Mouse (Mus musculus) frontal cortex, postnatal 14 days (tissue): ENCODE measurements around the gene Acoxl.

Experiments used
- DNase-seq, 2 experiments: peaks; one replicate each; pipeline ENCODE4 v3.0.0; 2022; ENCODE audit warnings: low spot score in 2 of 2

The Acoxl gene

DNA sequence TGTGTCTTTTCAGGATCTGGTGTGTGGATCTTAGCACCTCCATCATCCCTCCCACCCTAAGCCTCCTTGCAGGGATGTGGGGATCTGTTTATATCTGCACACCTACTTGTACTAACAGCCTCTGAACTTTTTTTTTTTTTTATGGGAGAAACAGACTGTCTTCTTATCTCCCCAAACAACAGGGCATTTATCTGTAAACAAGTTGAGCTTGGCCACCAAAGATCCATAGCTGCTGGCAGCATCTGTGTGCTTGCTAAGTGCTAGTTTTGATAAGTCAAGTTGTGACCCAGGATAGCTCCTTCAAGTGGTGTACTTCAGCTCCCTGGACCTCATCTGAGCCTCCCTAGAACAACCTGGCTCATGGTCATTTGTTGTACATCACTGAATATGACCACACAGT is 305.3 kb downstream of the Acoxl start:
- DNase-seq = no peak

DNA sequence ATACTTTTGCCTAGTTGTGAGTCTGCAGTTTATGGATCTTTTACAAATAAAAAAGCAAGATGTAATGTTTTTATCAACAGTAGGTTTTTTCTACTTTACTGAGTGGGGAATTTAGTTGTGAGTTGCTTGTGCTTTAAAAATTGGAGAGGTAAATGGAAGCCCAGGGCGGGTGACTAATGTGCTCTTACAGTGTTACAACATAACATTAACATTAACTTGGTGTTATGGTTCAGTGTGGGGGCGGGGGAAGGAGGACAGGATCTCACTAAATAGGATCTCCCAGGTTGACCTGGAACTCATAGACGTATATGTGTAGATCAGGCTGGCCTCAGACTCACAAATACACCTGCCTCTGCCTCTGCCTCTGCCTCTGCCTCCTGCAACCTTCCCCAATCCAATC is 306.8 kb downstream of the Acoxl start:
- DNase-seq = no peak

- DNase-seq = no peak
These were observed 310.9 kb downstream of the Acoxl start for GRCm38 (mm10) chr2:128149596-128149995.

DNA sequence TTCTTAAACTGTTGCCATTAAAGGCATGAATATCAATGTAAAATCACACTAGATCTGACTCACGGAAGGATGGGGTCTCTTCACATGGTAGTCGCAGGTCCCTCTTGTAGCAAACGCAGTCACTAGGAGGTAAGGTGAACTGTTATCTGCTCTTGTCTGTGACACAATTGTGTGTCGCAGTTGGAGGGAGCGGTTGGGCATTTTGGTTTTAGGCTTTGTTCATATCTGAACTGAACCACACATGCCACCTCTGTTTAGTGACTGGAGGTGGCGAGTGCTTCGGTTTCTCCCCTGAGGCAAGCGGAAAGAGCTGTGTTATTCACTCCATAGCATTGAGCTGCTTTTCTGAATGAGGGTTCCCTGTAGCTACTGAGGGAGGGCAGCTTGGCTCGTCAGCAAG is 313.5 kb downstream of the Acoxl start:
- no peak for DNase-seq

DNA sequence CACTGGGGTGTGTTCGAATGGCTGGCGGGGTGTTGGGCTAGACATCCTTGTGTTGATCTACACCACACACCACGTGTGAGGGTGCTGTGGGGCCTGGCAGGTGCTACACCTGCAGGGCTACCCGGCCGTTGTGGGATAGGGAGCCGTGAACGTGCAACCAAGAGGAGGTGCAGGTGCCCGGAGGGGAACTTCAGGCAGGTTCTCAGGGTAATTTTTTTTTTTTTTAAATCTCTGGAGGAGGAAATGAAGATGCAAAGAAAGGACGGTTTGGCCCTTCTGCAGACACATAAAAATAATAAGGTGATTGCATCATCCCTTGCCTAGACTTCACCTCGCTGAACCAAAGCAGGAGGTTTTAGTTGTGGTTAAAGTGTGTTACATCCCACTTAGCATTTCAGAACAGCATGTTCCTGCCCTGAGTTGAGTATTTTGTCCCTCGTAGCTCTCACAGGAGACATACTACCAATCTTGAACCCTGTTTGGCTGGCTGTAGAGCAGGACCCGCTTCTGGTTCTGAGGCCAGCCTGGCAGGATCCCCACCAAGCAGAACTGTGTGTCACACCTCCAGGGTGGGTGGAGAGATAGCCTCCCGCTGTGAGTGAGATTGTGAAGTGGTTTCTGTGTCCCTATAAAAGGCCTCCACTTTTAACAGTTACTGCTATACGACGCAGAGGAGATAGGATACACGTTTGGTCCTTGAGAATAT is 314.3 kb downstream of the Acoxl start:
- no peak for DNase-seq

- DNase-seq = no peak
These were observed 314.9 kb downstream of the Acoxl start for GRCm38 (mm10) chr2:128153551-128153910.

- DNase-seq = no peak
These were observed 316.9 kb downstream of the Acoxl start for GRCm38 (mm10) chr2:128155412-128156066.

DNA sequence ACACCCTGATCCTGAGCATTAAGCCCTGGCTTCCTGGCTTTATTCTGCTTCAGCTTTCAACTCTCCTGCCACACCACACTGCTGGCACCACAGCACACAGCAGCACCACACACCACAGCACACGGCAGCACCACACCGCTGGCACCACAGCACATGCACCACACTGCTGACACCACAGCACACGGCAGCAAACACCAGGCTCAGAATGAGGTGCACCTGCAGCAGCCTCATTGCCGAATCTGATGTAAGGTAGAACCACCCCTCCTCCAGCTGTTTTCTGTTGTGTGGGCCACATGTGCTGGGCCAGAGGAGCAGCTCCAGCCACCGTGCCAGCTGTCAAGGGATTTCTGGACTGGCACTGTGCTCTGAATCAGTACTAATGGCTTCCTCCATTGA is 317.4 kb downstream of the Acoxl start:
- DNase-seq = no peak

GRCm38 (mm10) chr2:128156557-128157412 is 318.1 kb downstream of the Acoxl start:
- no peak for DNase-seq

- DNase-seq = no peak
These were observed 320.2 kb downstream of the Acoxl start for GRCm38 (mm10) chr2:128158734-128159410.

GRCm38 (mm10) chr2:128159619-128160125 is 321.0 kb downstream of the Acoxl start:
- DNase-seq = no peak

DNA sequence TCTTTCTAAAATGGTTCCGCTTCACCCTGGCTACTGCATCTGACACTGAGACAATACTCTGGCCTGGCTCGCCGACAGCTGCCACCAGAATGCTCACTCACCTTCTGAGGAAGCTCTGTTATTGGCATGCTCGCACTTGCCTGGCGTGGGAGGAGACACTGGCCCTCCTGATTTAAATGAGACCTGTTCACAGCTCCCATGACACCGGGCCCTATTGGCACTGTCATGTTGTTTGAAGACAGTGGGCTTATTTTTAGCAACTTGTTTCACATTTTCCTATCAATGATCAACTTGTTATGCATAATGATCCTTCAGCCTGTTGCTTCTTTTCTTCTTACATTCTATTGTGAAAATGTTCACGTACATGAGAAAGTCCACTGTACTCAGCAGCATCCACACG is 324.5 kb downstream of the Acoxl start:
- no peak for DNase-seq

GRCm38 (mm10) chr2:128166623-128167423 is 328.1 kb downstream of the Acoxl start:
- DNase-seq = peak; percentile 35 to 40

DNA sequence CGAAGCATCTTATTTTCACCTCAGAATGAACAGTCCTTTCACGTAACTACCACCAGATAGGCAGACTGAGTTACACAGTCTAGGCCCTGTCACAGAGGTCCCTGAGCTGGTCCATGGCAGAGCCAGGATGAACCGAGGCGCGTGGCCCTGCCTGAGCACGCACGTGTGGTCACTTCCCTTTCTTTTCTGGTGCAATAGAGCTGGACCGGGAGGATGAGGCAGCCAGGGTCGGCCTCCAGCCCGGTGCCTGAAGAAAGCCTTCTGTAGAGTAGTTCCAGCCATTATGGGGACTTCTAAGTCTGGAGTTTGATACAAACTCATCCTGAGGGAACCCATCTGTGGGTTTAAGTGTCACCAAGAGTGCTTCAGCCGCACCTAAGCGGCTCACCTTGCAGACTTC is 329.3 kb downstream of the Acoxl start:
- no peak for DNase-seq

DNA sequence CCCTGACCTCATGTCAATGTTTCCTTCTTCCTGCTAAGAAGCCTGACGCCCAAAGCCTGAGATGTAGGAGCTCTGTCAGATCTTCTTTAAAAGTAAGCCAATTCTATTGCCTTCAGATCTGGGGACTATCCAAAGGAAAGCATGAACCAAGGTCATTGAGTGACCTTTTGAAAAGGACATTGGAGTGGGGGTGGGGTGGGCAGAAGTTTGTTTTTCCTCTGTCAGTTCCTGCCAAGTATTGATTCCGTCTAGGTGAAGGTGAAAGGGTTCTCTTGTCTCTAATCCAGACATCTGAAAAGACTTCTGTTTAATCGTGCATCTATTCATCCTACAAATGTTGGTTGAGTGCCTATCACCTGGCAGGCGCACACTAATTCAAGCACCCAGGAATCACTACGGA is 330.8 kb downstream of the Acoxl start:
- DNase-seq = no peak

DNA sequence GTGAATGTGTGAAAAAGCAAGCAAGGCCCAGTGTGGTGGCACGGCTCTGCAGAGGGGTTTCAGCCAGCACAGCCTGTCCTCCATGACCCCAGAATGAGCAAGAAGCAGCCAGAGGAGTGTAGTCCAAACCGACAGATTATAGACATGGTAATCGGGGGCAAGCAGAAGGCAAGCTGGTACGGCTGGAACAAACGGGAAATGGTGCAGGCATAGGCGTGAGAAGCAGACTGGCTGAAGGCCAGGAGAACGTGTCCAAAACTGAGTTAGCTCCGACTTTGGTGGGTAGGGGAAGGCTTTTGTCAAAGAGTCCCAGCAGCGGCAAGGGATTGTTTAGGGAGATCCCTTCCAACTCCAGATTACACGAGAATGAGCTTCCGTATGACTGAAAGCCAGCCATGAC is 331.3 kb downstream of the Acoxl start:
- DNase-seq = no peak

- DNase-seq = no peak
These were observed 331.9 kb downstream of the Acoxl start for GRCm38 (mm10) chr2:128170614-128171013.

- DNase-seq = no peak
These were observed 333.6 kb downstream of the Acoxl start for GRCm38 (mm10) chr2:128172266-128172665.
